Mouse (Mus musculus): ENCODE data around the gene Erlin1. TPM values are rescaled to one million over a fixed set of nuclear protein-coding genes. Genes with fewer than 3 reads are reported as not detected.

Gene Erlin1
- 15.4 and 15.8 TPM in 2 replicates for polyA plus RNA-seq (2015; fragmentation: Nextera tagmentation; extraction: Ambion mirVana)

- peaks cover 27% of the 10 kb centered on the region for H3K36me3 ChIP-seq
- H3K9me3 ChIP-seq, result no peaks in the 10 kb centered on the region
- peaks cover 15% of the 10 kb centered on the region for H3K4me1 ChIP-seq
- peak within 1 kb of the TSS; percentile 85 for H3K4me3 ChIP-seq
- no peaks in the 10 kb centered on the region for H3K27me3 ChIP-seq (replicated peaks)
- under 1% methylated on average over 74 of the region's 75 CpGs for WGBS
- peak within 1 kb of the TSS; percentile 90 for H3K9ac ChIP-seq
- peak; percentile 80; the same call in 1 of the 2 replicates for ATAC-seq (ENCODE audit: extremely low read depth, insufficient number of reproducible peaks, low FRiP score, low TSS enrichment)
- H3K27ac ChIP-seq (replicated peaks), result peak within 1 kb of the TSS; percentile 46
- peak within 1 kb of the TSS; percentile 96 for H3K4me2 ChIP-seq
These were observed at the start of gene Erlin1 for GRCm38 (mm10) chr19:44069121-44069913. Erlin1 (minus strand) TSS chr19:44069785.

GRCm38 (mm10) chr19:44117793-44118192 lies 48.2 kb upstream of the Erlin1 start:
- Histone ChIP-seq H3K27me3 (replicated peaks) (no peaks in the 10 kb centered on the region), H3K9ac (no peak overlapping the region), H3K4me1 (no peaks in the 10 kb centered on the region), H3K27ac (replicated peaks) (no peak overlapping the region), H3K4me3 (no peak overlapping the region), H3K36me3 (peaks cover 90% of the 10 kb centered on the region), H3K4me2 (no peak overlapping the region), H3K9me3 (no peaks in the 10 kb centered on the region)
- no peak for ATAC-seq (ENCODE audit: extremely low read depth, insufficient number of reproducible peaks, low FRiP score, low TSS enrichment)

GRCm38 (mm10) chr19:44111706-44112105 lies 42.1 kb upstream of the Erlin1 start:
- Histone ChIP-seq H3K27ac (replicated peaks) (no peak overlapping the region), H3K4me3 (no peak overlapping the region), H3K4me1 (peaks cover 8% of the 10 kb centered on the region), H3K9me3 (no peaks in the 10 kb centered on the region), H3K4me2 (no peak overlapping the region), H3K36me3 (peaks cover 71% of the 10 kb centered on the region), H3K27me3 (replicated peaks) (no peaks in the 10 kb centered on the region), H3K9ac (no peak overlapping the region)
- no peak for ATAC-seq (ENCODE audit: extremely low read depth, insufficient number of reproducible peaks, low FRiP score, low TSS enrichment)
- 70% methylated on average over 7 of the region's 7 CpGs for WGBS

- Histone ChIP-seq H3K4me1 (peaks cover 21% of the 10 kb centered on the region), H3K4me2 (no peak overlapping the region), H3K36me3 (peaks cover 62% of the 10 kb centered on the region), H3K9ac (no peak overlapping the region), H3K27me3 (replicated peaks) (no peaks in the 10 kb centered on the region), H3K9me3 (no peaks in the 10 kb centered on the region), H3K27ac (replicated peaks) (no peak overlapping the region), H3K4me3 (no peak overlapping the region)
- no peak for ATAC-seq (ENCODE audit: extremely low read depth, insufficient number of reproducible peaks, low FRiP score, low TSS enrichment)
- 80% methylated on average over 9 of the region's 9 CpGs for WGBS
These were observed 40.8 kb upstream of the Erlin1 start for GRCm38 (mm10) chr19:44110356-44110755.

GRCm38 (mm10) chr19:44108996-44109395 lies 39.4 kb upstream of the Erlin1 start:
- peaks cover 48% of the 10 kb centered on the region for H3K36me3 ChIP-seq
- no peak overlapping the region for H3K9ac ChIP-seq
- no peak for ATAC-seq (ENCODE audit: extremely low read depth, insufficient number of reproducible peaks, low FRiP score, low TSS enrichment)
- no peak overlapping the region for H3K4me3 ChIP-seq
- H3K9me3 ChIP-seq, result no peaks in the 10 kb centered on the region
- H3K27me3 ChIP-seq (replicated peaks), result no peaks in the 10 kb centered on the region
- H3K4me1 ChIP-seq, result peaks cover 23% of the 10 kb centered on the region
- no peak overlapping the region for H3K4me2 ChIP-seq
- H3K27ac ChIP-seq (replicated peaks), result no peak overlapping the region

- Histone ChIP-seq H3K9me3 (no peaks in the 10 kb centered on the region), H3K27me3 (replicated peaks) (no peaks in the 10 kb centered on the region), H3K4me2 (peak overlapping the region; percentile 95), H3K9ac (peak overlapping the region; percentile 99), H3K4me1 (peaks cover 23% of the 10 kb centered on the region), H3K4me3 (peak overlapping the region; percentile 88), H3K36me3 (peaks cover 39% of the 10 kb centered on the region), H3K27ac (replicated peaks) (peak overlapping the region; percentile 30)
- WGBS, result 27% methylated on average over 22 of the region's 22 CpGs
- no peak for ATAC-seq (ENCODE audit: extremely low read depth, insufficient number of reproducible peaks, low FRiP score, low TSS enrichment)
These were observed 38.3 kb upstream of the Erlin1 start for GRCm38 (mm10) chr19:44107661-44108521.

- under 1% methylated on average over 67 of the region's 67 CpGs for WGBS
- Histone ChIP-seq H3K27ac (replicated peaks) (peak within 1 kb of the TSS; percentile 30), H3K4me3 (peak within 1 kb of the TSS; percentile 88), H3K27me3 (replicated peaks) (no peaks in the 10 kb centered on the region), H3K4me2 (peak within 1 kb of the TSS; percentile 95), H3K36me3 (peaks cover 34% of the 10 kb centered on the region), H3K4me1 (peaks cover 23% of the 10 kb centered on the region), H3K9ac (peak within 1 kb of the TSS; percentile 99), H3K9me3 (no peaks in the 10 kb centered on the region)
- ATAC-seq (ENCODE audit: extremely low read depth, insufficient number of reproducible peaks, low FRiP score, low TSS enrichment), result peak; percentile 96
These were observed 37.5 kb upstream of the Erlin1 start, which contains the start of gene Chuk for GRCm38 (mm10) chr19:44106831-44107660. Chuk (minus strand) TSS chr19:44107480.

GRCm38 (mm10) chr19:44104393-44104792 lies 34.8 kb upstream of the Erlin1 start:
- Histone ChIP-seq H3K4me1 (peaks cover 23% of the 10 kb centered on the region), H3K9me3 (no peaks in the 10 kb centered on the region), H3K4me2 (no peak overlapping the region), H3K27me3 (replicated peaks) (no peaks in the 10 kb centered on the region), H3K9ac (no peak overlapping the region), H3K27ac (replicated peaks) (no peak overlapping the region), H3K4me3 (no peak overlapping the region), H3K36me3 (peaks cover 27% of the 10 kb centered on the region)
- WGBS, result 90% methylated on average over 1 of the region's 1 CpGs
- no peak for ATAC-seq (ENCODE audit: extremely low read depth, insufficient number of reproducible peaks, low FRiP score, low TSS enrichment)

GRCm38 (mm10) chr19:44103001-44103400 lies 33.4 kb upstream of the Erlin1 start:
- 82% methylated on average over 3 of the region's 3 CpGs for WGBS
- H3K9me3 ChIP-seq, result no peaks in the 10 kb centered on the region
- H3K36me3 ChIP-seq, result peaks cover 31% of the 10 kb centered on the region
- H3K4me2 ChIP-seq, result no peak overlapping the region
- H3K27me3 ChIP-seq (replicated peaks), result no peaks in the 10 kb centered on the region
- ATAC-seq (ENCODE audit: extremely low read depth, insufficient number of reproducible peaks, low FRiP score, low TSS enrichment), result no peak
- no peak overlapping the region for H3K27ac ChIP-seq (replicated peaks)
- H3K4me3 ChIP-seq, result no peak overlapping the region
- no peak overlapping the region for H3K9ac ChIP-seq
- peaks cover 19% of the 10 kb centered on the region for H3K4me1 ChIP-seq

- Histone ChIP-seq H3K4me3 (no peak overlapping the region), H3K4me2 (no peak overlapping the region), H3K27ac (replicated peaks) (no peak overlapping the region), H3K4me1 (peaks cover 7% of the 10 kb centered on the region; the same call in 1 of the 2 replicates), H3K36me3 (peaks cover 49% of the 10 kb centered on the region), H3K9me3 (no peaks in the 10 kb centered on the region), H3K9ac (no peak overlapping the region), H3K27me3 (replicated peaks) (no peaks in the 10 kb centered on the region)
- ATAC-seq (ENCODE audit: extremely low read depth, insufficient number of reproducible peaks, low FRiP score, low TSS enrichment), result no peak
These were observed 31.3 kb upstream of the Erlin1 start for GRCm38 (mm10) chr19:44100840-44101239.

- WGBS, result 81% methylated on average over 3 of the region's 3 CpGs
- Histone ChIP-seq H3K9me3 (no peaks in the 10 kb centered on the region), H3K4me2 (no peak overlapping the region), H3K27me3 (replicated peaks) (no peaks in the 10 kb centered on the region), H3K9ac (no peak overlapping the region), H3K4me3 (no peak overlapping the region), H3K36me3 (peaks cover 81% of the 10 kb centered on the region), H3K27ac (replicated peaks) (no peak overlapping the region), H3K4me1 (no peaks in the 10 kb centered on the region)
- no peak for ATAC-seq (ENCODE audit: extremely low read depth, insufficient number of reproducible peaks, low FRiP score, low TSS enrichment)
These were observed 16.7 kb upstream of the Erlin1 start for GRCm38 (mm10) chr19:44086278-44086677.

Data from heart, embryonic 13.5 days (tissue).